Comparison of ENCODE assay signal across 22 mouse cellular contexts in genomic region chr11:62668986-62669385, GRCm38 (mm10).
"Had no signal": no experiment of that assay in that cellular context is flagged by ENCODE, and none has a peak within 500 bp of the region (broad histone marks: within the 10 kb centered on the region; RNA-seq: fewer than 3 reads in every experiment).

No protein-coding gene starts in this region.

- H3K9me3 ChIP-seq: heart, embryonic 13.5 days; heart, embryonic 15.5 days; hindbrain, embryonic 13.5 days; hindbrain, embryonic 15.5 days; kidney, embryonic 15.5 days; limb, embryonic 13.5 days; limb, embryonic 15.5 days; liver, embryonic 12.5 days had no signal

- H3K4me1 ChIP-seq: hindbrain, embryonic 15.5 days; kidney, embryonic 15.5 days; limb, embryonic 13.5 days; liver, embryonic 12.5 days had no signal

- H3K4me3 ChIP-seq: heart, adult 2 months; heart, embryonic 13.5 days; heart, embryonic 15.5 days; hindbrain, embryonic 13.5 days; hindbrain, embryonic 15.5 days; kidney, embryonic 15.5 days; limb, embryonic 13.5 days; limb, embryonic 15.5 days; liver, embryonic 12.5 days had no signal

- H3K27ac ChIP-seq: heart, adult 2 months; hindbrain, embryonic 15.5 days; hindbrain, postnatal 0 days; kidney, embryonic 15.5 days; kidney, postnatal 0 days; limb, embryonic 13.5 days; limb, embryonic 15.5 days; liver, embryonic 12.5 days had no signal

- H3K27me3 ChIP-seq: heart, embryonic 13.5 days; heart, embryonic 15.5 days; hindbrain, embryonic 13.5 days; hindbrain, embryonic 15.5 days; kidney, embryonic 15.5 days; limb, embryonic 13.5 days; limb, embryonic 15.5 days; liver, embryonic 12.5 days had no signal

- H3K36me3 ChIP-seq: hindbrain, embryonic 15.5 days had no signal

- DNase-seq: gastrocnemius, postnatal 14 days; gastrocnemius, postnatal 36 days; heart, adult 11 months; heart, adult 2 months; heart, postnatal 14 days; heart, postnatal 36 days; kidney, adult 11 months; kidney, adult 2 months; kidney, adult 9 months; kidney, postnatal 14 days; kidney, postnatal 36 days; left cerebral cortex, postnatal 4 days had no signal
